Mouse (Mus musculus): ENCODE measurements around the gene Lgals2. TPM values are rescaled to one million over a fixed set of nuclear protein-coding genes. Genes with fewer than 3 reads are reported as not detected.

Gene Lgals2
- polyA plus RNA-seq, 1 experiment = 2,134 TPM

GRCm38 (mm10) chr15:78831720-78832657 is 23.3 kb downstream of the Lgals2 start:
- H3K27me3 ChIP-seq (ENCODE audit: control insufficient read depth, insufficient read depth, low read length) = no peaks in the 10 kb centered on the region
- no peak overlapping the region for H3K4me3 ChIP-seq (ENCODE audit: low read depth, low read length)
- 69% methylated on average over 19 of the region's 19 CpGs for WGBS
- peaks cover 24% of the 10 kb centered on the region for H3K4me1 ChIP-seq (ENCODE audit: control insufficient read depth, insufficient read depth, insufficient read length, low read length)
- no peak for TF ChIP-seq POLR2A (IDR thresholded peaks at IDR 0.05; ENCODE audit: low read depth, low read length)
- TF ChIP-seq CTCF (IDR thresholded peaks at IDR 0.05; ENCODE audit: extremely low read depth, insufficient read length, insufficient replicate concordance, low read depth, low read length) = no peak
- H3K27ac ChIP-seq (ENCODE audit: insufficient read depth, low read depth, low read length) = peak overlapping the region; percentile 1; the same call in 1 of the 2 replicates
- H3K36me3 ChIP-seq (ENCODE audit: control insufficient read depth, insufficient read depth, low read length) = no peaks in the 10 kb centered on the region

GRCm38 (mm10) chr15:78830742-78831719 is 24.3 kb downstream of the Lgals2 start:
- Histone ChIP-seq H3K36me3 (ENCODE audit: control insufficient read depth, insufficient read depth, low read length) (no peaks in the 10 kb centered on the region), H3K27me3 (ENCODE audit: control insufficient read depth, insufficient read depth, low read length) (no peaks in the 10 kb centered on the region), H3K27ac (ENCODE audit: insufficient read depth, low read depth, low read length) (no peak overlapping the region), H3K4me3 (ENCODE audit: low read depth, low read length) (no peak overlapping the region), H3K4me1 (ENCODE audit: control insufficient read depth, insufficient read depth, insufficient read length, low read length) (peaks cover 22% of the 10 kb centered on the region)
- WGBS = 46% methylated on average over 10 of the region's 10 CpGs
- TF ChIP-seq POLR2A (IDR thresholded peaks at IDR 0.05; ENCODE audit: low read depth, low read length) (no peak), CTCF (IDR thresholded peaks at IDR 0.05; ENCODE audit: extremely low read depth, insufficient read length, insufficient replicate concordance, low read depth, low read length) (no peak)

GRCm38 (mm10) chr15:78829636-78830035 is 25.7 kb downstream of the Lgals2 start:
- Histone ChIP-seq H3K27ac (ENCODE audit: insufficient read depth, low read depth, low read length) (no peak overlapping the region), H3K27me3 (ENCODE audit: control insufficient read depth, insufficient read depth, low read length) (no peaks in the 10 kb centered on the region), H3K36me3 (ENCODE audit: control insufficient read depth, insufficient read depth, low read length) (no peaks in the 10 kb centered on the region), H3K4me3 (ENCODE audit: low read depth, low read length) (no peak overlapping the region), H3K4me1 (ENCODE audit: control insufficient read depth, insufficient read depth, insufficient read length, low read length) (peaks cover 16% of the 10 kb centered on the region)
- WGBS = 92% methylated on average over 1 of the region's 1 CpGs
- TF ChIP-seq CTCF (IDR thresholded peaks at IDR 0.05; ENCODE audit: extremely low read depth, insufficient read length, insufficient replicate concordance, low read depth, low read length) = peak; percentile 9; the same call in 1 of the 2 replicates
- TF ChIP-seq POLR2A (IDR thresholded peaks at IDR 0.05; ENCODE audit: low read depth, low read length) = no peak

- TF ChIP-seq CTCF (IDR thresholded peaks at IDR 0.05; ENCODE audit: extremely low read depth, insufficient read length, insufficient replicate concordance, low read depth, low read length) = no peak
- TF ChIP-seq POLR2A (IDR thresholded peaks at IDR 0.05; ENCODE audit: low read depth, low read length) = no peak
- Histone ChIP-seq H3K4me1 (ENCODE audit: control insufficient read depth, insufficient read depth, insufficient read length, low read length) (peaks cover 16% of the 10 kb centered on the region), H3K27ac (ENCODE audit: insufficient read depth, low read depth, low read length) (peak overlapping the region; percentile 23; the same call in 1 of the 2 replicates), H3K4me3 (ENCODE audit: low read depth, low read length) (no peak overlapping the region), H3K27me3 (ENCODE audit: control insufficient read depth, insufficient read depth, low read length) (no peaks in the 10 kb centered on the region), H3K36me3 (ENCODE audit: control insufficient read depth, insufficient read depth, low read length) (no peaks in the 10 kb centered on the region)
- WGBS = 14% methylated on average over 5 of the region's 5 CpGs
Measured at GRCm38 (mm10) chr15:78828315-78828714, 27.0 kb downstream of the Lgals2 start.

GRCm38 (mm10) chr15:78826213-78827204 is 28.8 kb downstream of the Lgals2 start:
- TF ChIP-seq CTCF (IDR thresholded peaks at IDR 0.05; ENCODE audit: extremely low read depth, insufficient read length, insufficient replicate concordance, low read depth, low read length) = peak; percentile 87
- TF ChIP-seq POLR2A (IDR thresholded peaks at IDR 0.05; ENCODE audit: low read depth, low read length) = 0 out of 2 replicates have a peak, but pooled peaks have one; percentile 31
- H3K27ac ChIP-seq (ENCODE audit: insufficient read depth, low read depth, low read length) = no peak overlapping the region
- H3K27me3 ChIP-seq (ENCODE audit: control insufficient read depth, insufficient read depth, low read length) = no peaks in the 10 kb centered on the region
- peaks cover 9% of the 10 kb centered on the region for H3K4me1 ChIP-seq (ENCODE audit: control insufficient read depth, insufficient read depth, insufficient read length, low read length)
- no peak overlapping the region for H3K4me3 ChIP-seq (ENCODE audit: low read depth, low read length)
- WGBS = 18% methylated on average over 28 of the region's 28 CpGs
- H3K36me3 ChIP-seq (ENCODE audit: control insufficient read depth, insufficient read depth, low read length) = no peaks in the 10 kb centered on the region

- TF ChIP-seq CTCF (IDR thresholded peaks at IDR 0.05; ENCODE audit: extremely low read depth, insufficient read length, insufficient replicate concordance, low read depth, low read length) (no peak), POLR2A (IDR thresholded peaks at IDR 0.05; ENCODE audit: low read depth, low read length) (no peak)
- Histone ChIP-seq H3K4me3 (ENCODE audit: low read depth, low read length) (no peak overlapping the region), H3K36me3 (ENCODE audit: control insufficient read depth, insufficient read depth, low read length) (no peaks in the 10 kb centered on the region), H3K27ac (ENCODE audit: insufficient read depth, low read depth, low read length) (peak overlapping the region; percentile 72), H3K27me3 (ENCODE audit: control insufficient read depth, insufficient read depth, low read length) (no peaks in the 10 kb centered on the region), H3K4me1 (ENCODE audit: control insufficient read depth, insufficient read depth, insufficient read length, low read length) (peaks cover 10% of the 10 kb centered on the region)
- 22% methylated on average over 6 of the region's 6 CpGs for WGBS
Measured at GRCm38 (mm10) chr15:78816074-78816391, 39.3 kb downstream of the Lgals2 start.
